Mouse (Mus musculus) G1E (cell line): ENCODE measurements around the gene Tfcp2l1. TPM values are rescaled to one million over a fixed set of nuclear protein-coding genes. Genes with fewer than 3 reads are reported as not detected.

Source experiments
- ATAC-seq: 2 replicates; pipeline ENCODE4 v1.8.0; 2016; ENCODE audit warnings: mild to moderate bottlenecking; ENCODE audit not compliant: insufficient number of reproducible peaks, poor library complexity, low FRiP score, severe bottlenecking; ENCODE audit errors: extremely low read depth
- DNase-seq: peaks from one replicate; pipeline ENCODE4 v3.0.0; 2012; ENCODE audit warnings: low spot score
- H3K27me3 ChIP-seq: 2 replicates; pipeline ENCODE4 v1.6.1; 2012; ENCODE audit warnings: mild to moderate bottlenecking, low read length, inconsistent platforms; ENCODE audit not compliant: insufficient read depth
- H3K36me3 ChIP-seq: replicated peaks from 2 replicates; pipeline ENCODE3; 2012; ENCODE audit warnings: mild to moderate bottlenecking, inconsistent platforms
- H3K4me1 ChIP-seq: 2 replicates; pipeline ENCODE4 v1.6.1; 2012; ENCODE audit warnings: low read depth, low read length, inconsistent platforms, mixed read lengths; ENCODE audit not compliant: insufficient read depth
- H3K4me3 ChIP-seq: 2 replicates; pipeline ENCODE4 v1.5.1; 2012; ENCODE audit warnings: low read depth, mild to moderate bottlenecking, inconsistent platforms, low read length, moderate library complexity, mixed read lengths
- H3K9me3 ChIP-seq: replicated peaks from 2 replicates; pipeline ENCODE4 v1.6.1; 2012; ENCODE audit warnings: inconsistent platforms
- CTCF ChIP-seq: IDR thresholded peaks from 2 replicates; pipeline ENCODE4 v1.5.1; 2012; ENCODE audit warnings: low read depth, low read length, inconsistent platforms, mixed read lengths
- GATA1 ChIP-seq: IDR thresholded peaks from 2 replicates; pipeline ENCODE4 v1.6.1; 2012; ENCODE audit warnings: borderline replicate concordance, low read length, inconsistent platforms, mixed read lengths
- GATA2 ChIP-seq: IDR thresholded peaks from 2 replicates; pipeline ENCODE4 v1.6.1; 2012; ENCODE audit warnings: low read depth, low read length, inconsistent platforms, borderline replicate concordance
- POLR2AphosphoS5 ChIP-seq: IDR thresholded peaks from 2 replicates; pipeline ENCODE4 v1.6.1; 2012; ENCODE audit warnings: low read depth, low read length, inconsistent platforms; ENCODE audit not compliant: insufficient replicate concordance
- TAL1 ChIP-seq: conservative IDR thresholded peaks from 2 replicates; pipeline ENCODE4 v1.6.1; 2012; ENCODE audit warnings: low read depth, low read length, inconsistent platforms, mixed read lengths
- polyA plus RNA-seq: library from polyadenylated mRNA; stranded (reverse); fragments of >175 nt; gene quantifications from 2 replicates; pipeline ENCODE4 v1.2.3, GENCODE M21; 2012
- total RNA-seq, 2 experiments: library from RNA; stranded (forward) in 1 of 2; stranded (reverse) in 1 of 2; fragments of 200-1000 nt in 1 of 2; fragments of >200 nt in 1 of 2; fragmentation: Nextera tagmentation in 1 of 2; gene quantifications; 2 replicates each; pipeline ENCODE4 v1.2.3; 2014 to 2017

Gene Tfcp2l1
- total and polyA plus RNA-seq, 3 experiments, result 0.11 TPM; not detected in 2

DNA sequence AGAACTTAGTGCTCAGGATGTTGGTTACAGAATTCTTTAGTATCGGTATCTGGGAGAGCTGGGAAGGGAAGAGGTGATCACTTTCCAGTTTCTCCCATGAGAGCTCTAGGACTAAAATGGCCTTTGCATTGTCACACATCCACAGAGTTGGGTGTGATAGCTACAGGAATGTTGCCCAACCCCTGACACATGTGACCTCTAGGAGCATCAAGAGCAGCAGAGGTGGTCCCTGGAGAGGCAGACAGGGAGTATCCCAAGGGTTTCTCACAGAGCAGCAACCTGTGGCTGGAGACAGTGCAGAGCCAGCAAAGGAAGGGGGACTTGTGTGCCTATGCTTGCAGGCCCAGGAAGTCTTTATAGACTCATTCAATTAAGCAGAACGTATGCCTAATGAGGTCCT lies 1.3 kb upstream of the Tfcp2l1 start:
- ATAC-seq (no peak), DNase-seq (no peak)
- H3K27me3 ChIP-seq, result peaks cover 19% of the 10 kb centered on the region; the same call in 1 of the 2 replicates
- peaks cover 7% of the 10 kb centered on the region for H3K4me1 ChIP-seq
- no peak overlapping the region for H3K4me3 ChIP-seq
- no peaks in the 10 kb centered on the region for H3K36me3 ChIP-seq
- no peak for TF ChIP-seq TAL1
- no peak for TF ChIP-seq POLR2AphosphoS5
- TF ChIP-seq GATA2, result no peak
- no peak for TF ChIP-seq CTCF
- no peak for TF ChIP-seq GATA1
- H3K9me3 ChIP-seq, result no peaks in the 10 kb centered on the region

- no peak for ATAC-seq
- Histone ChIP-seq H3K36me3 (no peaks in the 10 kb centered on the region), H3K27me3 (no peaks in the 10 kb centered on the region), H3K4me3 (no peak overlapping the region), H3K4me1 (no peaks in the 10 kb centered on the region), H3K9me3 (no peaks in the 10 kb centered on the region)
- no peak for DNase-seq
- TF ChIP-seq POLR2AphosphoS5 (no peak), CTCF (no peak), GATA1 (no peak), GATA2 (no peak), TAL1 (no peak)
Observed at GRCm38 (mm10) chr1:118633415-118633980, 5.8 kb downstream of the Tfcp2l1 start.

DNA sequence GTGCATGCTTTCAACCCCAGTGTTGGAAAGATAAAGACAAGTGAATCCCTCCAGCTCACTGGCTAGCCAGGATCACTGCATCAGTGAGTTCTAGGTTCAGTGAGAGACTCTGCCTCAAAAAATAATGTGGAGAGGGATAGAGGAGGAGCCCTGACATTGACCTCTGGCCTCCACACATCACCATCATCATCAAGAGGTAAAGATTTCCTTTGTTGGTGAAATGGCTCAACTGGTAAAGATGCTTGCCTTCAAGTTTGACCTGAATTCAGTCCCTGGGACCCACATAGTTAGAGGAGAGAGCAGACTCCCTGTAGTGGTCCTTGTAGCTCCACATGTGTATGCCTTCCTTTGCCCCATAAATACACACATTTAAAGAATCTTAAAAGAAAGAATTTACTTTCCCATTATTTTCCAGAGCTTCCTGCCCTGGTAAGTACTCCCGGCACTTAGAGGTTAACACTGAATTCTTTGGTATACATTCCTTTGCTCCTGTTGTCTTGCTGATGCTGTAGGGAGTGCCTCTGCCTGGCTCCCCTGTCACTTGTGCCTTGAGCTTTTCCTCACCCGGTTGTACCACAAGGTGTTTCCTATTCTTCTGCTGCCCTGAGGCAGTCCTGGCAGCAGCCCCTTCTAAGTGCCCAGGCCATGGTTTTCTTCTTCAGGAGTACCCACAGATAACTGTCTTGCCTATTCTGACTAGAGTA lies 14.7 kb downstream of the Tfcp2l1 start:
- Histone ChIP-seq H3K27me3 (no peaks in the 10 kb centered on the region), H3K4me1 (no peaks in the 10 kb centered on the region), H3K36me3 (no peaks in the 10 kb centered on the region), H3K9me3 (no peaks in the 10 kb centered on the region), H3K4me3 (no peak overlapping the region)
- DNase-seq, result no peak
- TF ChIP-seq TAL1, result no peak
- no peak for TF ChIP-seq GATA1
- no peak for TF ChIP-seq POLR2AphosphoS5
- no peak for TF ChIP-seq GATA2
- TF ChIP-seq CTCF, result no peak
- no peak for ATAC-seq

GRCm38 (mm10) chr1:118643138-118643979 lies 15.6 kb downstream of the Tfcp2l1 start:
- H3K4me1 ChIP-seq, result no peaks in the 10 kb centered on the region
- ATAC-seq (no peak), DNase-seq (no peak)
- H3K9me3 ChIP-seq, result no peaks in the 10 kb centered on the region
- H3K36me3 ChIP-seq, result no peaks in the 10 kb centered on the region
- TF ChIP-seq GATA2 (no peak), GATA1 (no peak), TAL1 (no peak), POLR2AphosphoS5 (no peak), CTCF (no peak)
- H3K4me3 ChIP-seq, result no peak overlapping the region
- H3K27me3 ChIP-seq, result no peaks in the 10 kb centered on the region

GRCm38 (mm10) chr1:118645701-118646100 lies 18.0 kb downstream of the Tfcp2l1 start:
- no peak for ATAC-seq
- no peak overlapping the region for H3K4me3 ChIP-seq
- TF ChIP-seq TAL1, result no peak
- no peak for TF ChIP-seq CTCF
- TF ChIP-seq GATA1, result no peak
- no peak for TF ChIP-seq POLR2AphosphoS5
- no peak for TF ChIP-seq GATA2
- no peaks in the 10 kb centered on the region for H3K4me1 ChIP-seq
- no peaks in the 10 kb centered on the region for H3K36me3 ChIP-seq
- H3K27me3 ChIP-seq, result no peaks in the 10 kb centered on the region
- DNase-seq, result no peak
- H3K9me3 ChIP-seq, result no peaks in the 10 kb centered on the region

GRCm38 (mm10) chr1:118648015-118648414 lies 20.3 kb downstream of the Tfcp2l1 start:
- no peak for ATAC-seq
- no peak for DNase-seq
- H3K27me3 ChIP-seq, result no peaks in the 10 kb centered on the region
- H3K9me3 ChIP-seq, result no peaks in the 10 kb centered on the region
- H3K4me3 ChIP-seq, result no peak overlapping the region
- H3K4me1 ChIP-seq, result no peaks in the 10 kb centered on the region
- TF ChIP-seq TAL1 (no peak), GATA1 (no peak), GATA2 (no peak), POLR2AphosphoS5 (no peak), CTCF (no peak)
- H3K36me3 ChIP-seq, result no peaks in the 10 kb centered on the region
